Mouse (Mus musculus): ENCODE results near the gene Scly.

Gene Scly

DNA sequence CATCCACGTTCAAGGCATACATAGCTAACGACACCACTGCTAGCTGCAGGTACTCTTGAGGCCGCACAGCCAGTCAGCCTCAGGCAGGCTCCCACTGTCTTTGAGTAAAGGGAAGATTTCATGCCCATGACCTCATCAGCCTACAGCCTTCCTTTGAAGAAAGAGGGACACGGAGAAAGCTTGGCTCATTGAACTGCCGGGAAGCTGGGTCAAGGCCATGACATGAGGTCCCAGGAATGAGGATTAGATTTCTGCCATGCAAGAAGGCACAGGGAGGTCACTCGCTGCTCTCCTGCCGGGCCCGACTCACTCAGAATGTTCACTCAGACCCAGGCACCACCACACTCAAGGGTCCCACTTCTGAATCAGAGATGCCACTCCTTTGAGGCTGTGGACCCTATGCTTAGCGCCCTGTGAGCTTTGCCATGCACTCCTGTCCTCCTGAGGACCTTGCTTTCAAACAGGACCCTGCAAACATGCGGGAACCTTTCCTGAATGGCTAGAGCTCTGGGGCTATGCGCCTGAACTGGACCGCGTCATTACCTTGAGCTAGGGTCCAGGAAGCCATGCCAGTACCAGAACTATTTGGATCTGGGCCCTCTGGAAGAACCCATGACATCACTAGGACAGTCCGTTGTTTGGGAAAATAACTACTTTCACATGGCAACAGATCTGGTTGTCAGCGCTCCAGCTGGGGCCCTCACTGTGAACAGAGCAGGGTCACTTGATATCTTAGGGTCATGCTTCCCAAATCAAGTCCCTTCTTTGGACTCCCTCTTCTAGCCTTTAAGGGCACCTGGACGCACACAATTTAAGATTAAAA, 66.9 kb downstream of the Scly start:
- no peak for DNase-seq (ENCODE audit: low spot score)

GRCm38 (mm10) chr1:91365816-91366214, 67.7 kb downstream of the Scly start:
- no peak for DNase-seq (ENCODE audit: low spot score)

DNA sequence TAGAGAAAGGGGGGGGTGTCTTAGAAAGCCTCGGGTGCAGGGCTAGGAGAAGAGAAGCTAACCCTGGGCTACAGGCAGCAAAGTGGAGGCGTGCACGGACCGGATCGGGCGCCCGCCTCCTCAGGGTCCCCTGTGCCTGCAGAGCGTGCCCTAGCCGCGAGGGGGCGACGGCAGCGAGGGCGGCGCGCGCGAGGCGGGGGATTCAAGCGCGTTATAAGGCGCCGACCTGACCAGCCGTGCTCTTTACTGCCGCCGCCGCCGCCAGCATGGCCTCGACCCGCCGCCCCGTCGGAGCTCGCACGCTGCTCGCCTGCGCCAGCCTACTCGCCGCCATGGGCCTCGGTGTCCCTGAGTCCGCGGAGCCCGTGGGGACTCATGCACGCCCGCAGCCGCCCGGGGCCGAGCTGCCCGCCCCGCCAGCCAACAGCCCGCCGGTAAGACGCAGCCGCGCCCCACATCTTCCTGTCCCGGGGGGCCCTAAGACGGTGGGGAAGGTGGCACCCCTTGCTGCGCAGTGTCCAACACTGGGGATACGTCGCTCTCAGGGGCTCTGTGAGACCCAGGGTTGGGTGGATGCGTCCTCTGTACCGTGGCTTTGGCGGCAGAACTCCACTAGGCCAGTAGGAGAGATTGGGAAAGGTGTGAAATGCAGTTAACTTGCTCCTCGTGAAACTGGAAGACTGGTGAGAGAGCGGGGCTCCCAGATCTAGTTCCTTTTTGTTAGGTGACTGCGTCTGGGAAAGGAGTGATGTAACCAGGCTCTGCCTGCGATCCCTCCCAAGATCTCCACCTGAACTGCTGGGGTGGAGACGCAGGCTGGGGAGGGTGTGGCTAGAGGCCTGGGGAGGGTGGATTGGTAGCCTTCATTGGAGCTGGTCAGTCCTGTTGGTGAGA, 68.3 kb downstream of the Scly start, which contains the start of gene Erfe:
TSS of gene Erfe (plus strand) at position 216 of the 894 bp plus-strand sequence.
- DNase-seq (ENCODE audit: low spot score): no peak

GRCm38 (mm10) chr1:91367295-91367694, 69.2 kb downstream of the Scly start:
- DNase-seq (ENCODE audit: low spot score): no peak

DNA sequence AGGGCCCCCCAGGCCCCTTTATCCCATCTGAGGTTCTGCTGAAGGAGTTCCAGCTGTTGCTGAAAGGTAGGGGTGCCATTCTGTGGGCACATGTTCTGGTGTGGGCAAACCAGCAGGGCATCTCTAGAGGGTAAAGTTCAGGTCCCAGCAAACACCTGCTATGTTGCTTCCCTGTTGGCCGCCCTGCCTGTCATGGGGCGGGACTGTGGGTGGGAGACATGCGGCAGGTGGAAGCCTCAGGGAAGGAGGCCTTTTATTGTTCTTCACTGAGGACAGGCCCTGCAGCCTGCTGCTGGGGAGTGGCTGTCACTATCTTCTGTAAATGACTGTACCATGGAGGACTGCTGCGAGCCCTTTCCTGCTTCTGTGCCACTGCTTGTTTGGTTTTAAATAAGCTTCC, 71.3 kb downstream of the Scly start:
- DNase-seq (ENCODE audit: low spot score): no peak

GRCm38 (mm10) chr1:91370055-91370454, 71.9 kb downstream of the Scly start:
- DNase-seq (ENCODE audit: low spot score): no peak

Measured in urinary bladder, postnatal 10 days (tissue).